Mouse (Mus musculus) heart, embryonic 13.5 days (tissue): Measurements from ENCODE around the gene Smim9. TPM values are rescaled to one million over a fixed set of nuclear protein-coding genes. Genes with fewer than 3 reads are reported as not detected.

Experiments
- ATAC-seq: fragments of 200-750 bp; cut with Nextera tagmentation; 2 replicates; pipeline ENCODE4 v1.8.0; 2017; ENCODE audit warnings: moderate TSS enrichment; ENCODE audit not compliant: insufficient number of reproducible peaks, low FRiP score, low TSS enrichment; ENCODE audit errors: extremely low read depth
- H3K27ac ChIP-seq: fragments of 300-500 bp; sonication (generic); replicated peaks from 2 replicates; pipeline ENCODE4 v1.5.1; 2015; ENCODE audit warnings: moderate library complexity, mild to moderate bottlenecking, inconsistent platforms
- H3K27me3 ChIP-seq: fragments of 300-500 bp; sonication (generic); replicated peaks from 2 replicates; pipeline ENCODE4 v1.6.1; 2015; ENCODE audit warnings: mild to moderate bottlenecking, inconsistent platforms
- H3K36me3 ChIP-seq: fragments of 300-500 bp; sonication (generic); 2 replicates; pipeline ENCODE4 v1.6.1; 2015; ENCODE audit warnings: mild to moderate bottlenecking, inconsistent platforms
- H3K4me1 ChIP-seq: fragments of 300-500 bp; sonication (generic); 2 replicates; pipeline ENCODE4 v1.6.1; 2015; ENCODE audit warnings: inconsistent platforms
- H3K4me2 ChIP-seq: fragments of 300-500 bp; sonication (generic); 2 replicates; pipeline ENCODE4 v1.6.1; 2015; ENCODE audit warnings: inconsistent platforms, mild to moderate bottlenecking, moderate library complexity
- H3K4me3 ChIP-seq: fragments of 300-500 bp; sonication (generic); 2 replicates; pipeline ENCODE4 v1.5.1; 2015; ENCODE audit warnings: moderate library complexity, mild to moderate bottlenecking, inconsistent platforms
- H3K9ac ChIP-seq: fragments of 300-500 bp; sonication (generic); 2 replicates; pipeline ENCODE4 v1.6.1; 2015; ENCODE audit warnings: inconsistent platforms, mild to moderate bottlenecking, moderate library complexity
- H3K9me3 ChIP-seq: fragments of 300-500 bp; sonication (generic); 2 replicates; pipeline ENCODE4 v1.6.1; 2016; ENCODE audit warnings: inconsistent platforms
- WGBS: fragments of 180-500 bp; shearing (Covaris S2); methylation state at CpG from one replicate; pipeline ENCODE4 v1.1.7; 2015; ENCODE audit warnings: mixed read lengths; 5-methylcytosine and 5-hydroxymethylcytosine counted together
- polyA plus RNA-seq: library from polyadenylated mRNA; unstranded; fragments of >200 nt; fragmentation: Nextera tagmentation; extraction: Ambion mirVana; gene quantifications from 2 replicates; pipeline ENCODE4 v1.2.1, GENCODE M21; 2015

Gene Smim9
- polyA plus RNA-seq, 1 experiment from 2014 or later = not detected

- Histone ChIP-seq H3K9me3 (no peaks in the 10 kb centered on the region), H3K27ac (no peak overlapping the region), H3K9ac (no peak overlapping the region), H3K27me3 (no peaks in the 10 kb centered on the region), H3K4me1 (peaks cover 6% of the 10 kb centered on the region; the same call in 1 of the 2 replicates), H3K36me3 (peaks cover 10% of the 10 kb centered on the region; the same call in 1 of the 2 replicates), H3K4me3 (no peak overlapping the region), H3K4me2 (no peak overlapping the region)
- no peak for ATAC-seq
Observed at GRCm38 (mm10) chrX:75128333-75128980, 35.1 kb downstream of the Smim9 start.

DNA sequence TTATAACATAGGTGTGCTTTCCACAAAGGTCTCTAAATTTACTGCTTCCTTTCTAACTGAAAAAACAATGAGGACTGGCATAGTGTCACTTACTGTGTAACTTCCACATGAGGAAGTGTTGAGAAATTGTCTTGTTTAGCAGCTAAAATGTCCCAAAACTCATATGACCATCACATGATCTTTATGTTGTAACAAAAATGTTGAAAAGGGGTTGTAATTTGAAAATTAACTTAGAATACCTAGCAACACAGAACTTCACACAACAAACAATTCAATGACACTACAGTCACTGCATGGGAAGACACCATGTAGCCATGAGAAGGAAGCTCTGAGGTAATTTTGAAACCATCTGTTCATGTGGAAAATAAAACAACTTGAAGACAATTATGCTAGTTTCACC, 36.7 kb downstream of the Smim9 start:
- Histone ChIP-seq H3K27me3 (no peaks in the 10 kb centered on the region), H3K9ac (no peak overlapping the region), H3K36me3 (peaks cover 15% of the 10 kb centered on the region; the same call in 1 of the 2 replicates), H3K4me1 (peaks cover 6% of the 10 kb centered on the region; the same call in 1 of the 2 replicates), H3K27ac (no peak overlapping the region), H3K9me3 (no peaks in the 10 kb centered on the region), H3K4me3 (no peak overlapping the region), H3K4me2 (no peak overlapping the region)
- ATAC-seq = no peak

DNA sequence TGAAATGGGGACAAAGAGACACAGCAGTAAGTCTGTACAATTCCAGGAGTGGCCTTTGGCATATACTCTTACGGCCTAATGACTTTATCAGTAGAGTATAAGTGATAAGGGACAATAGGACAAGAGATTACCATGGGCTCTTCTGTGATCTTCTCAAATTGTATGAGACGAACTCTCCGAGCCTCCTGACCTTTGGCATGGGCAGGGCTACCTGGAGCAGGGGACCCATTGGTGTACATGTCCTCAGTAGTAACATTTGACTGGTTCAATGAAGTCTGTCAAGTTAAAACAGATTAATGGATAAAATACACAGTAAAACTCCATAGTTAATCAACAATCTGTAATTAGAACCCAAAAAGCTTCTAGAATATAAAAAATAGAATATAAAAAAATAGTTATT, 38.0 kb downstream of the Smim9 start:
- no peaks in the 10 kb centered on the region for H3K9me3 ChIP-seq
- no peak overlapping the region for H3K4me3 ChIP-seq
- H3K36me3 ChIP-seq = peaks cover 21% of the 10 kb centered on the region; the same call in 1 of the 2 replicates
- no peaks in the 10 kb centered on the region for H3K27me3 ChIP-seq
- no peak for ATAC-seq
- WGBS = 65% methylated on average over 3 of the region's 3 CpGs
- H3K9ac ChIP-seq = no peak overlapping the region
- no peak overlapping the region for H3K4me2 ChIP-seq
- H3K4me1 ChIP-seq = peaks cover 6% of the 10 kb centered on the region; the same call in 1 of the 2 replicates
- no peak overlapping the region for H3K27ac ChIP-seq

DNA sequence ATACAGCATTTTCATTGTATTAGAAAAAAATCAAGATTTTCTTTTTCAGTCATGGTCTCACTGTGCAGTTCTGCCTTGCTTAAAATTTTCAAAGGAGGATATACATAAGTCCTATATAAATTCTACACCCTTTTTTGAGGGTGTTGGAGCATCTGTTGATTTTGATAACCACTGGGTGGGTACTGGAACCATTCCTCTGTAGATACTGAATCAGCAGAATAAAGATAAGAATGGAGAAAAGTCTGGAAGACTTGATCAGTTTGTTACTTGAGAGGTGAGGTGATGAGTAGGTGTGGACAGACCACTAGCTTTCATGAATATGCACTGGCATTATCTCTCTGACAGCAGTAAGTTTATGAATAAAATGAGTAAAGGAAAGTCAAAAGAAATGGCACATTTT, 48.0 kb downstream of the Smim9 start:
- H3K27me3 ChIP-seq = no peaks in the 10 kb centered on the region
- H3K9me3 ChIP-seq = no peaks in the 10 kb centered on the region
- H3K36me3 ChIP-seq = peaks cover 56% of the 10 kb centered on the region
- H3K4me3 ChIP-seq = no peak overlapping the region
- ATAC-seq = no peak
- no peaks in the 10 kb centered on the region for H3K4me1 ChIP-seq
- no peak overlapping the region for H3K27ac ChIP-seq
- H3K4me2 ChIP-seq = no peak overlapping the region
- H3K9ac ChIP-seq = no peak overlapping the region

GRCm38 (mm10) chrX:75102293-75102692, 61.3 kb downstream of the Smim9 start:
- H3K4me3 ChIP-seq = no peak overlapping the region
- peaks cover 5% of the 10 kb centered on the region for H3K4me1 ChIP-seq
- no peak overlapping the region for H3K9ac ChIP-seq
- H3K27ac ChIP-seq = no peak overlapping the region
- no peaks in the 10 kb centered on the region for H3K9me3 ChIP-seq
- no peak overlapping the region for H3K4me2 ChIP-seq
- ATAC-seq = no peak
- H3K27me3 ChIP-seq = no peaks in the 10 kb centered on the region
- 88% methylated on average over 6 of the region's 6 CpGs for WGBS
- H3K36me3 ChIP-seq = peaks cover 84% of the 10 kb centered on the region

DNA sequence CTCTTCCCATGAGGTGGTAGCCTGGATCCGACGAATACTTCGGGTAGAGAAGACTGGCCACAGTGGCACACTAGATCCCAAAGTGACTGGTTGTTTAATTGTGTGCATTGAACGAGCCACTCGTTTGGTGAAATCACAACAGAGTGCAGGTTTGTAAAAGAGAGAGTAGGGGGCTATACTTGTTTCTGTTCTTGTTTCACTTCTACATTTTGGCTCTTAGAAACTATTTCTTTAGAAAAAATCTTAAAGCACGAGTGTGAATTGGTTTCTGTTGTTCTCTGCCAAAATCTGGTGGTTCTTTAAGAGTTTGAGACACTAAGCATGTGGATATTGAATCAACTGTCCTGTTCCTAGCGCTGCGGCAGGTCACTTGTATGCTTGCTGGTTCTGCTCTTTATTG, 64.8 kb downstream of the Smim9 start:
- no peak overlapping the region for H3K9ac ChIP-seq
- no peak overlapping the region for H3K27ac ChIP-seq
- H3K4me1 ChIP-seq = peaks cover 9% of the 10 kb centered on the region
- H3K4me3 ChIP-seq = no peak overlapping the region
- 91% methylated on average over 8 of the region's 8 CpGs for WGBS
- no peaks in the 10 kb centered on the region for H3K9me3 ChIP-seq
- no peaks in the 10 kb centered on the region for H3K27me3 ChIP-seq
- no peak for ATAC-seq
- H3K36me3 ChIP-seq = peaks cover 52% of the 10 kb centered on the region
- H3K4me2 ChIP-seq = no peak overlapping the region

- H3K9me3 ChIP-seq = no peaks in the 10 kb centered on the region
- peak overlapping the region; percentile 74 for H3K4me2 ChIP-seq
- peak overlapping the region; percentile 65 for H3K4me3 ChIP-seq
- peak overlapping the region; percentile 71 for H3K27ac ChIP-seq
- H3K27me3 ChIP-seq = no peaks in the 10 kb centered on the region
- peak overlapping the region; percentile 79 for H3K9ac ChIP-seq
- peaks cover 29% of the 10 kb centered on the region for H3K36me3 ChIP-seq
- peaks cover 9% of the 10 kb centered on the region for H3K4me1 ChIP-seq
- WGBS = 12% methylated on average over 23 of the region's 23 CpGs
- 0 out of 2 replicates have a peak, but pooled peaks have one; percentile 11 for ATAC-seq
Observed at GRCm38 (mm10) chrX:75096163-75096770, 67.3 kb downstream of the Smim9 start.

Other genes starting within 250 kb of the Smim9 start
- gene Gab3, start 78.3 kb downstream of the Smim9 start, polyA plus RNA-seq = 2.4 and 3.4 TPM in 2 replicates
- 76.1 and 82.0 TPM in 2 replicates for gene Dkc1, start 67.9 kb downstream of the Smim9 start, polyA plus RNA-seq
- gene Mpp1, start 32.8 kb downstream of the Smim9 start, polyA plus RNA-seq = 35.6 and 38.9 TPM in 2 replicates
- 77.7 and 81.1 TPM in 2 replicates for gene Fundc2, start 218.6 kb upstream of the Smim9 start, polyA plus RNA-seq
- gene F8, start 218.8 kb upstream of the Smim9 start, polyA plus RNA-seq = 1.6 and 2.3 TPM in 2 replicates